Mouse (Mus musculus) left cerebral cortex, adult 2 months (tissue): Measurements from ENCODE around the gene Ahcyl2. TPM values are rescaled to one million over a fixed set of nuclear protein-coding genes. Genes with fewer than 3 reads are reported as not detected.
A peak's percentile ranks its signal among the peaks of the same experiment; 100 is the strongest.
"Not testable (repeated sequence)": the region's sequence is repeated elsewhere in the genome, so short reads cannot be mapped to it uniquely, and the experiment has no call there.

Experiments
- DNase-seq, 2 experiments: peaks; one replicate each; pipeline ENCODE4 v3.0.0; 2021 to 2022; ENCODE audit warnings: low spot score in 2 of 2, mixed read lengths in 1 of 2; ENCODE audit errors: extremely low spot score in 1 of 2
- H3K27ac ChIP-seq: fragments of 200-600 bp; 2 replicates; pipeline ENCODE4 v1.8.1; 2022
- H3K4me3 ChIP-seq: fragments of 200-600 bp; 2 replicates; pipeline ENCODE4 v1.8.1; 2022
- CTCF ChIP-seq: fragments of 200-600 bp; IDR thresholded peaks from 2 replicates; pipeline ENCODE4 v1.8.1; 2022; ENCODE audit warnings: antibody characterized with exemption, mild to moderate bottlenecking, moderate library complexity
- intact Hi-C: fragments of 180-260 bp; cut with DNase I; formaldehyde crosslinking; loops from one replicate; pipeline ENCODE4 v1.15.1; 2025
- total RNA-seq, 2 experiments: library from RNA; stranded (reverse); gene quantifications; 2 replicates each; pipeline ENCODE4 v1.2.3; 2021

The Ahcyl2 gene
- total RNA-seq, 2 experiments from 2014 or later = 137 to 141 TPM

GRCm38 (mm10) chr6:29753336-29753735 is 14.5 kb upstream of the Ahcyl2 start:
- no peak for TF ChIP-seq CTCF
- no peak for DNase-seq
- H3K4me3 ChIP-seq = no peak overlapping the region
- intact Hi-C loops = loop anchor here (10.0 kb wide), 1 partner anchor 211 kb away; no protein-coding TSS in a partner anchor
- no peak overlapping the region for H3K27ac ChIP-seq

- Histone ChIP-seq H3K27ac (no peak overlapping the region), H3K4me3 (no peak overlapping the region)
- intact Hi-C loops = loop anchor here (10.0 kb wide), 1 partner anchor 209 kb away; no protein-coding TSS in a partner anchor
- no peak for DNase-seq
- no peak for TF ChIP-seq CTCF
Measured at GRCm38 (mm10) chr6:29756001-29756400, 11.8 kb upstream of the Ahcyl2 start.

GRCm38 (mm10) chr6:29756476-29756875 is 11.3 kb upstream of the Ahcyl2 start:
- no peak for TF ChIP-seq CTCF
- H3K27ac ChIP-seq = no peak overlapping the region
- H3K4me3 ChIP-seq = no peak overlapping the region
- intact Hi-C loops = loop anchor here (10.0 kb wide), 1 partner anchor 208 kb away; no protein-coding TSS in a partner anchor
- DNase-seq = no peak

- intact Hi-C loops = loop anchor here (1.0 to 10.0 kb wide), 2 partner anchors 46 to 206 kb away; no protein-coding TSS in a partner anchor
- DNase-seq = peak; percentile 67 to 75
- peak; percentile 91 for TF ChIP-seq CTCF
- no peak overlapping the region for H3K4me3 ChIP-seq
- H3K27ac ChIP-seq = no peak overlapping the region
Measured at GRCm38 (mm10) chr6:29758417-29758816, 9.4 kb upstream of the Ahcyl2 start.

- TF ChIP-seq CTCF = no peak
- intact Hi-C loops = loop anchor here (10.0 kb wide), 1 partner anchor 206 kb away; no protein-coding TSS in a partner anchor
- DNase-seq = no peak
Measured at GRCm38 (mm10) chr6:29759012-29759679, 8.7 kb upstream of the Ahcyl2 start.

GRCm38 (mm10) chr6:29760397-29760796 is 7.4 kb upstream of the Ahcyl2 start:
- H3K27ac ChIP-seq, intact Hi-C loops, H3K4me3 ChIP-seq, DNase-seq: not testable (repeated sequence)

More at GRCm38 (mm10) chr6:29759012-29759679, 8.7 kb upstream of the Ahcyl2 start:
- Histone ChIP-seq H3K27ac (no peak overlapping the region), H3K4me3 (no peak overlapping the region)

- TF ChIP-seq CTCF = no peak
- DNase-seq = no peak
- Histone ChIP-seq H3K27ac (no peak overlapping the region), H3K4me3 (no peak overlapping the region)
- intact Hi-C loops = no loop called here
Measured at GRCm38 (mm10) chr6:29761282-29761681, 6.5 kb upstream of the Ahcyl2 start.

- peak; percentile 62 for TF ChIP-seq CTCF
- Histone ChIP-seq H3K27ac (no peak overlapping the region), H3K4me3 (no peak overlapping the region)
- no peak for DNase-seq
- intact Hi-C loops = no loop called here
Measured at GRCm38 (mm10) chr6:29762524-29762923, 5.3 kb upstream of the Ahcyl2 start.

GRCm38 (mm10) chr6:29766874-29767273 is 937 bp upstream of the Ahcyl2 start:
- no peak for DNase-seq
- H3K27ac ChIP-seq = no peak overlapping the region
- intact Hi-C loops = loop anchor here (5.0 kb wide), 1 partner anchor 280 kb away; the partner anchor contains the start of gene Nrf1
- no peak overlapping the region for H3K4me3 ChIP-seq
- TF ChIP-seq CTCF = no peak

GRCm38 (mm10) chr6:29768791-29769441 is 1.1 kb downstream of the Ahcyl2 start:
- TF ChIP-seq CTCF = no peak; the same call in 1 of the 2 replicates
- Histone ChIP-seq H3K27ac (peak overlapping the region; percentile 91), H3K4me3 (peak overlapping the region; percentile 91)
- intact Hi-C loops = loop anchor here (2.0 to 5.0 kb wide), 2 partner anchors 46 to 278 kb away; partner anchors contain the start of gene Nrf1
- peak in 1 of 2 experiments; percentile 25 for DNase-seq

- no peak for DNase-seq
- no peak for TF ChIP-seq CTCF
- no peak overlapping the region for H3K27ac ChIP-seq
- H3K4me3 ChIP-seq = no peak overlapping the region
- intact Hi-C loops = no loop called here
Measured at GRCm38 (mm10) chr6:29770672-29771321, 3.0 kb downstream of the Ahcyl2 start.

GRCm38 (mm10) chr6:29772236-29772635 is 4.4 kb downstream of the Ahcyl2 start:
- Histone ChIP-seq H3K27ac (no peak overlapping the region), H3K4me3 (no peak overlapping the region)
- intact Hi-C loops = no loop called here
- no peak for DNase-seq
- no peak for TF ChIP-seq CTCF
